ENCODE assay signal across 24 mouse cellular contexts in genomic region chr16:40831536-40831935, GRCm38 (mm10).
DNase-seq lines count a peak whose midpoint lies in the region; ATAC-seq lines count a peak whose summit lies in the region.
"Had no signal": no experiment of that assay in that cellular context is flagged by ENCODE, and none has a peak within 500 bp of the region (broad histone marks: within the 10 kb centered on the region; RNA-seq: fewer than 3 reads in every experiment).

No protein-coding gene starts in this region.

- no peak for ATAC-seq in forebrain, embryonic 14.5 days
- ATAC-seq: forebrain, embryonic 13.5 days; intestine, postnatal 0 days; Patski had no signal

- H3K4me2 ChIP-seq in forebrain, embryonic 14.5 days (ENCODE audit: low read length) = no peak overlapping the region
- H3K4me2 ChIP-seq: embryonic facial prominence, embryonic 12.5 days; embryonic facial prominence, embryonic 15.5 days; forebrain, embryonic 13.5 days; heart, embryonic 11.5 days; hindbrain, embryonic 12.5 days; hindbrain, embryonic 15.5 days had no signal

- no peaks in the 10 kb centered on the region for H3K9me3 ChIP-seq in forebrain, embryonic 14.5 days (replicated peaks; ENCODE audit: control insufficient read depth, low read length)
- H3K9me3 ChIP-seq in forebrain, embryonic 10.5 days = no peaks in the 10 kb centered on the region
- H3K9me3 ChIP-seq: embryonic facial prominence, embryonic 12.5 days; embryonic facial prominence, embryonic 15.5 days; forebrain, embryonic 13.5 days; G1E; hindbrain, embryonic 12.5 days; hindbrain, embryonic 15.5 days had no signal

- H3K27me3 ChIP-seq in forebrain, embryonic 14.5 days (replicated peaks; ENCODE audit: control insufficient read depth, insufficient read depth, low read length) = no peaks in the 10 kb centered on the region
- no peaks in the 10 kb centered on the region for H3K27me3 ChIP-seq in forebrain, embryonic 10.5 days (ENCODE audit: poor library complexity, severe bottlenecking)
- H3K27me3 ChIP-seq: CH12.LX; embryonic facial prominence, embryonic 12.5 days; embryonic facial prominence, embryonic 15.5 days; forebrain, embryonic 13.5 days; hindbrain, embryonic 12.5 days; hindbrain, embryonic 15.5 days; Patski had no signal

- no peaks in the 10 kb centered on the region for H3K4me1 ChIP-seq in forebrain, embryonic 14.5 days (ENCODE audit: control insufficient read depth, insufficient read depth, low read length)
- H3K4me1 ChIP-seq in forebrain, embryonic 10.5 days = no peaks in the 10 kb centered on the region
- H3K4me1 ChIP-seq: embryonic facial prominence, embryonic 12.5 days; embryonic facial prominence, embryonic 15.5 days; forebrain, embryonic 13.5 days; hindbrain, embryonic 12.5 days; hindbrain, embryonic 15.5 days had no signal

- intact Hi-C loops in left cerebral cortex, postnatal 4 days (cut with DNase I) = no loop called here

- no peak overlapping the region for H3K9ac ChIP-seq in forebrain, embryonic 14.5 days (ENCODE audit: low read length)
- H3K9ac ChIP-seq: embryonic facial prominence, embryonic 12.5 days; embryonic facial prominence, embryonic 15.5 days; forebrain, embryonic 13.5 days; hindbrain, embryonic 12.5 days; hindbrain, embryonic 15.5 days had no signal

- peak; percentile 7 for DNase-seq in forebrain, embryonic 14.5 days (ENCODE audit: low spot score)
- no peak for DNase-seq in forebrain, embryonic 10.5 days (ENCODE audit: extremely low spot score, low spot score)
- DNase-seq in layer of hippocampus, adult 18-20 months (ENCODE audit: low spot score in 2 of 2) = peak; percentile 11 to 41
- DNase-seq in layer of hippocampus, postnatal 25 days (ENCODE audit: extremely low spot score in 1 of 2, low spot score in 1 of 2) = no peak
- peak; percentile 10 for DNase-seq in left cerebral cortex, postnatal 4 days
- no peak for DNase-seq in left cerebral cortex, adult 9 months (ENCODE audit: low spot score in 2 of 2)
- DNase-seq: adrenal gland, postnatal 14 days; B cell, adult 2 months; cerebellum, adult 11-12 months; cerebellum, adult 8-10 months; cerebellum, postnatal 25 days; gastrocnemius, adult 2 months; gastrocnemius, postnatal 14 days; heart, adult 11 months had no signal

- no peak overlapping the region for H3K27ac ChIP-seq in forebrain, embryonic 14.5 days (ENCODE audit: low read depth, low read length)
- H3K27ac ChIP-seq in forebrain, embryonic 10.5 days = no peak overlapping the region
- H3K27ac ChIP-seq: embryonic facial prominence, embryonic 12.5 days; embryonic facial prominence, embryonic 15.5 days; forebrain, embryonic 13.5 days; gastrocnemius, adult 2 months; hindbrain, embryonic 12.5 days; hindbrain, embryonic 15.5 days had no signal

- no peaks in the 10 kb centered on the region for H3K36me3 ChIP-seq in forebrain, embryonic 14.5 days (ENCODE audit: control insufficient read depth, insufficient read depth, low read length)
- no peaks in the 10 kb centered on the region for H3K36me3 ChIP-seq in forebrain, embryonic 10.5 days (replicated peaks)
- H3K36me3 ChIP-seq: embryonic facial prominence, embryonic 12.5 days; embryonic facial prominence, embryonic 15.5 days; G1E; hindbrain, embryonic 12.5 days; hindbrain, embryonic 15.5 days had no signal

- H3K4me3 ChIP-seq in forebrain, embryonic 14.5 days (ENCODE audit: low read depth, low read length) = no peak overlapping the region
- H3K4me3 ChIP-seq in forebrain, embryonic 10.5 days = no peak overlapping the region
- H3K4me3 ChIP-seq: embryonic facial prominence, embryonic 12.5 days; embryonic facial prominence, embryonic 15.5 days; forebrain, embryonic 13.5 days; gastrocnemius, adult 2 months; hindbrain, embryonic 12.5 days; hindbrain, embryonic 15.5 days had no signal

Comparison
In these comparisons a context has a peak if more than half of its experiments do, and no peak if none do; other contexts are left out.
1. DNase-seq: peak in forebrain, embryonic 14.5 days (single experiment), layer of hippocampus, adult 18-20 months (2 of 2) and left cerebral cortex, postnatal 4 days (single experiment); none in forebrain, embryonic 10.5 days (single experiment), layer of hippocampus, postnatal 25 days (0 of 2) and left cerebral cortex, adult 9 months (0 of 2).